Mouse (Mus musculus) WW6 (cell line): ENCODE measurements at regions not wholly inside any gene's neighbourhood (a gene's known extent, or its start where the extent isn't known, plus 50 kb on each side); places are given as distances from the start of the nearest gene placed in this dataset.

Source experiments
- DNase-seq: peaks from one replicate; pipeline ENCODE4 v3.0.0-alpha.2; 2013; ENCODE audit warnings: low read depth, low spot score

GRCm38 (mm10) chr17:47226391-47226790 is 142.3 kb upstream of the Mrps10 start:
- no peak for DNase-seq

DNA sequence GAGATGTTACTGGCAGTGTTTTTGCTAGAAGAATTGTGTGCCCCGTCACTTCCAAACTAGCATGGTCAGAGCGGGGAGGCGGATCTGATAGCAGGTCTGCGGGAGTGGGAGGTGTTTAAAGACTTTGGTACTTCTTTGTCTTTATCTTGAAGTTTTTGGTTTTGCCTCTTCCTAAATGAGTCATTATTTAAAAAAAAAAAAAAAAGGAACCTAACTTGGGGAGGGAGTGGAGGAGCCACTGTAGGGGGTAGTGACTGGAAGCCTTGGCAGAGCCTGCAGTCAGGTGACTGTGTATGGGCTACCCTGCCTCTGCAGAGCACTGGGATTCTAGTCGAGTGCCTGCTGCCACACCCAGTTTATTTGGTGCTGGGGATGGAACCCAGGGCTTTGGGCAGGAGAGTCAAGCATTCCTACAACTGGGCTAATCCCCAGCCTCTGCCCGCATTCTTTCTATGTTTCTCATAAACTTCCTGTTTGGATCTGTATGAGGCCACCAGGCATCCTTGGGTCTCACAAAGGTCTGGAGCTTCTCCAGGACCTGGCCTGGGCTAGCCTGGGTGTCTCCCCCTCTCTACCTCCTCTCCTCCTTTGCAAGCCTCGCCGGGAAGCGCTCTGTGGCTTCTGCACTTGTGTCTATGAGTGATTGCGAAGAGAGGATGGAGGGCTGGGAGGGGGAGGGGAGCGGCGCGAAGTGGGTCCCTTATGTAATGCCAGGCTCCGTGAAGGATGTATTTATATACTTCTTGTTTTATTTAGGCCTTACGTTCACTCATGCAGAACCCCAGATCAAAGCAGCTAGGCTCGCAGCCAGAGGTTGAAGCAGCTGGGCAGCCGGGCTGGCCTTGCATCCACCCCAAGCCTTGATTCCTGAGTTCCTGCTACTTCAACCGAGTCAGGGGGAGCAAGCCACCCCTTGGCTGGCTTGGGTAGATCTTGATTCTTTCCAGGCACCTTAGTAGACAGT is 143.1 kb upstream of the Mrps10 start:
- no peak for DNase-seq

DNA sequence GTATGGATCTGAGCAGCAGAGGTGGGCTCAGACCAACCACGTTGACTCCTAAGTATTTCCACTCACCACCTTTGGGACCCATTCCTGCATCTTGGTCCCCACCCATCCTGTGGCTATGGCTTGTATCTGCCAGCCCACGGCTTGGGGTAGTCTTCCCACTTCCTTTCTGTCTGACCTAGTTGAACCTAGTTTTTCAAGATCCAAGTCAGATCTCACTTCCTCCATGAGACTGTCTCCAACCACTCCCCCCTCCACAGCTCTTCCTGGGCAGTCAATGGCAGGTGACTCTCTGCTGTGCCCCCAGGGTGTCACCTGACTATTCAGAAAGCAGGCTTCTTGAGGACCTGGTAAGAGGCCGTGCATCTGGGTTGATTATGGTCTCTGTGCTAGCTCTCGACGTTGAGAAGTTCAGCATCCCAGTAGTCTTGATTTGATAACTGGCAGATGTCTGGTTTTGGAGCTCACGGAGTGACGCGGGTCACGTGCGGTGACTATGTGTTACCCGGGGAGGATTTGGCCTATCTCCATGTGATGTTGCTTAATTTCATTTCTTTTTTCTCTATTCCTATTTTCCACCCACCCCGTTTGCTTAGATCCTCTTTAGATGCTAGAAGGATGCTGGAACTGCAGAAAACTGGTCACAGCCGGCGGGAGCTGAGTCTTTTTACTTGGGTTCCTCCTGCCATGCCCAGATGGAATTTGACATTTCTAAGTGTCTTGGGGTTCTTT is 147.5 kb upstream of the Mrps10 start:
- DNase-seq: no peak

- no peak for DNase-seq
Measured at GRCm38 (mm10) chr17:47219846-47220245, 148.8 kb upstream of the Mrps10 start.

GRCm38 (mm10) chr17:47216490-47216889 is 152.2 kb upstream of the Mrps10 start:
- DNase-seq: no peak

DNA sequence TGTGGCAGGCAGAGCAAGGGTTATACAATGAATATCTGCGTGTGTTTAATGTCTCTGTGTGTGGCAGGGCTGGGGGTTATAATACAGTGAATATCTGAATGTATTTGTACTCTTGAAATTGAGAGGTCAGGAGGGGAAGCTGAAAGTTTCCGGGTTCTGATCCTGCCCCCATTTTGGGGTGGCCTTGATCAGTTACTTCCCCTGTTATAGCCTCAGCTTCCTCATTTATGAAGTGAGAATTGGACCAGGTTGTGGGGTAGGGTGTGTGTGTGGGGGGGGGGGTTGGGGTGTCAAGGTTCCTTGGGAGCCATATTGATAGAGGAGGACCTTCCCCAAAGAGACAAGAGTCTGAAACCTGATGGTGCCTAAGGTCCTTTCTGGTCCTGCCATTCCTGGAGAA is 152.8 kb upstream of the Mrps10 start:
- no peak for DNase-seq

- DNase-seq: no peak
Measured at GRCm38 (mm10) chr17:47214111-47214510, 154.6 kb upstream of the Mrps10 start.

- peak; percentile 42 for DNase-seq
Measured at GRCm38 (mm10) chr17:47210441-47211196, 158.1 kb upstream of the Mrps10 start.

GRCm38 (mm10) chr17:47208886-47209585 is 159.7 kb upstream of the Mrps10 start:
- no peak for DNase-seq

GRCm38 (mm10) chr17:47207471-47207870 is 161.2 kb upstream of the Mrps10 start:
- DNase-seq: no peak

GRCm38 (mm10) chr17:47204470-47205162 is 164.1 kb upstream of the Mrps10 start:
- DNase-seq: no peak

DNA sequence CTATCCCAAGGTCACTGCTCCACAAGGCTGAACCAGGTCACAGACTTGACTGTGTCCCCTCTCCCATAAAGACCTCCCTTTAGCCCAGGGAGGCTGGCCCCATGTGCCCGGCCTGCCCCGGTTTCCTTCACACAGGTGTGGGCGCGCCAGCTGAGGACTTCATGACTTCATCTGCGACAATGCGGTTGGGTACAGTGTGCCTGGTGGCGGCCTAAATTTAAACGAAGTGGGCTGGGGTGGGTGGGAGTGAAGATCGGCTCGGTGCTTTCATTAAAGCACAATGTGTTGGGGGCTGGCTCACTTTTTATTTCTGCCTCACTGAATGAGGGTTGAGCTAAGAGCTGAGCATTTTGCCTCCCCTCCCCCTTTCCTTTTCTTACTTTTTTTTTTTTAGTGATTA is 169.5 kb upstream of the Mrps10 start:
- no peak for DNase-seq

DNA sequence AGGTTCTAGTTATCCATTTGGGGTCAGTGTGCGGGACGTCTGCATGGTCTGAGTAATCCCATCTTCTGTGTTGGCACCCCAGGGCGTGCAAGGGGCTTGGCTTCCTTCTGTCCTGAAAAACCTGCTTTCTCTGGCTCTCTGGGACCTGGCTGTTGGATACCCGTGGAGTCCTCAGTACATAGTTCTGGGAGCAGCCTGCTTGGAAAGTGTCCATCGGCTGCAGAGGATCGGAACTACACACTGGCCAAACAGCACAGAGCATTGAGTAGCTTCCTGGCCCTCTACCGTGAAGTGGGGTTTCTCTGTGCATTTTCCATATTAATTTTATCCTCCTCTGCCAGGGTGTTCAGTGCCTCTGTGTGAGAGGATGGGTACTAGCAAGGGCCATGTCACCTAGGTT is 170.7 kb upstream of the Mrps10 start:
- DNase-seq: no peak

GRCm38 (mm10) chr17:47196992-47197391 is 171.7 kb upstream of the Mrps10 start:
- DNase-seq: no peak

DNA sequence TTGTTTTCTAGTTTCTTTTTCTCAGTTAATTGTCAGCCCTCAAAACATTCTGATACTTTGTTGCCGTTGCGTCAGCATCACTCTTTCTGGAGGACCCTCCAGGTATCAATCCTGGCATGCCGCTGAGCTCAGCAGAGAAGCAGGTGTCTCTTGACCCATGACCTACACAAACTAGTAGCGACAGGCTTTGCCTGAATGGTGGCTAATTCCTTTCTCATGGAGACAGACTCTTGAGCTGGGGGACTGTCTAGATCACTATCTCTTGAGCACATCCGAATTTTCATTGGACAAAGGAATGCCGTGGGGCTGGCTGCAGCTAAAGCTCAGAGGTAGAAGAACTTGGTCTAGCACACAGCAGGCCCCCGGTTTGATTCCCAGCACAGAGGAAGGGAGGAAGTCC is 172.7 kb upstream of the Mrps10 start:
- no peak for DNase-seq

- peak; percentile 62 for DNase-seq
Measured at GRCm38 (mm10) chr17:47194463-47195012, 174.1 kb upstream of the Mrps10 start.

- no peak for DNase-seq
Measured at GRCm38 (mm10) chr17:47191416-47191815, 177.3 kb upstream of the Mrps10 start.

DNA sequence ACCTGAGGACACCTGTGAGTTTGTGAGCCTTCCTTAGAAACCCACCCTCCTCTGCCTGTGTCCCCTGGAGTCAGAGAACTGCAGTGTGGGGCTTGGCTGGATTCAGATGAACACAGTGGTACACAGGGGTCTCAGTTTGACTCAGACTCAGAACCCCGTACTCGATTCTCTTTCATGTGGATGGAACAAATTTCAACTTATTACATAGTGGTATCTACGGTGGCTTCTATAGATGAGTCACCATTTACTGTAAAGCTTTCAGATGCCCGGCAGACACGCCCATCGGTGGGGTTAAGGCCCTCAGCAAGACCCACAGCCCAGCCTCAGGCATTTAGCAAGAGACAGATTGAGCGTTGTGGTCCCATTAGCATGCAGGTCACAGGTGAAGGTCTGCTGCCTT is 178.9 kb upstream of the Mrps10 start:
- no peak for DNase-seq

DNA sequence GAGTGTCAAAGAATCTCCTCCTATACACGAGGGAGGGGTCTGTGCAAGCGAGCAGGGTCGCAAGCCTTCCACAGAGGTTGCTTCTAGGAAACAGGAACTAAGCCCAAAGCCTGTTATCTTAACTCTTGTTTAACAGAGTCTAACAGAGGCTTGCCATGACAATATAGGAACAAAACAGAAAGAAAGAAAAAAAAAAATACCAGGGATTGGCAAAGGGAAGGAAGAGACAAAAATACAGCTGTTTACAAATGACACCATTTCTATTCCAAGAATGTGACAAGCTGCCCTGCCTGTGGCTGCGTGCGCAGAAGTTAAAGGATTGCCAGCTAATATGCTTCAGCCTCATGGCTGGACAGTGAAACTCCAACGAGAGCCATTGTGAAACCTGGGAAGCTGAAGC is 173.8 kb upstream of the Ubr2 start:
- DNase-seq: no peak

DNA sequence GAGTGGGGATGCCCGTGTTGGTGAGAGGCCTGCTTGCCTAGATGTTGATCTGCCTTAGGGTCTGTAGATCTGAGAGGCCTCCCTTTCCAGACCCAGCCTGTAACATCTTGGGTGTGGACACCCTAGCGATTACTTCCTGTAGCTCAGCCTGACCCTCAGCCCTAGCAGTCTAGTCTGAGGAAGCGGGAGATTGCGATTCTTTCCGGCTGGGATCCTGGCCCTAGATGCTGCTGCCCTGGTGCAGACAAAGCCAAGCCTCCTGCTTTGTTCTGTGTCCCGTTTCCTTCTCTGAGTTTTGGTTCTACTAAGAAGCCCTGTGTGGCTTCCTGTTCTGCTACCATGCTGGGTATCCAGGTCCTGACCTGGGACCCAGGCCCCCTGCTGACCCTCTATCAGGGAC is 171.8 kb upstream of the Ubr2 start:
- no peak for DNase-seq

DNA sequence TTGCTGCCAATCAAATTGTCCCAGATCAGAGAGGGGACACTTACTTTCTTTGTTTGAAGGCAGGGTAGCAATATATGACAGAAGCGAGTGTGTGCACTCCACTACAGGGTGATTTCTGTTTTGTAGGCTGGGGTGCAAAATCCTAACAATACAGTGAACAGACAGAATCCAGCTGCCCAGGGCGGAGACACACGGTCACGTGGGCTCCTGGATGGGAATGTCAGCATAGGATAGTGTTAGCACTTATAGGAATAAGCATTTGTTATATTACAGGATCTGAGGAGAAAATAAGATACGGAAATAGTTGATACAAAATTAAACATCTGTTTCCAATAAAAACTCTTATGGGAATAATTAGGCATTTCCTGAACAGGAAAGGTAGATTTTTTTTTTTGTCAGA is 169.1 kb upstream of the Ubr2 start:
- no peak for DNase-seq
